Mouse (Mus musculus): Measurements from ENCODE around the gene Lrrc34.

DNA sequence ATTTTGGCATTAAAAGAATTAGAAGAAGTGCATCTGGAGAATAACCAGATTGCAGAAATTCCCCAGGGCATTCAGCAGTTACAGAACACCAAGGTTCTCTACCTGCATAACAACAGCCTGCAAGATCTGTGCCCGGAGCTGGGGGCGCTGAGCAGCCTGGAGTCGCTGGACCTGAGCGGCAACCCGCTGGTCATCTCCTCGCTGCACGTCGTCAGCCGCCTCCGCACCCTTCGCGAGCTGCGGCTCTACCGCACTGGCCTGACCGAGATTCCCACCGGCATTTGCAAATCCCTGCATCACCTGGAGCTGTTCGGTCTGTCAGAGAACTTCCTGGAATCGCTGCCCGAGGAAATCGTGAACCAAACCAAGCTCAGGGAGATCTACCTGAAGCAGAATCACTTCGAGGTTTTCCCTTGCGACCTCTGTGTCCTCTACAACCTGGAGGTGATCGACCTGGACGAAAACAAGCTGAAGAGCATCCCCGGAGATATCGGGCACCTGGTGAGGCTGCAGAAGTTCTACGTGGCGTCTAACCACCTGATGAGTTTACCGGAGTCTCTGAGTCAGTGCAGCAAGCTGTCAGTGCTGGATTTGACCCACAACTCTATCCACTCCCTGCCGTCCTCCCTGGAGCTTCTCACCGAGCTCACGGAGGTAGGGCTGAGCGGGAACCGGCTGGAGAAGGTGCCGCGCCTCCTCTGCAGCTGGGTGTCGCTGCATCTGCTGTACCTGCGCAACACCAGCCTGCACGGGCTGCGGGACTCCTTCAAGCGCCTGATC, 2.6 kb upstream of the Lrrc34 start:
- no peak for TF ChIP-seq CTCF (IDR thresholded peaks at IDR 0.05; ENCODE audit: borderline replicate concordance, insufficient read depth, low read depth, low read length)
- TF ChIP-seq POLR2A (IDR thresholded peaks at IDR 0.05; ENCODE audit: borderline replicate concordance, insufficient read depth, low read length), result no peak
